Mouse (Mus musculus) lung, embryonic 16.5 days (tissue): ENCODE measurements around the gene Il6ra. TPM values are rescaled to one million over a fixed set of nuclear protein-coding genes. Genes with fewer than 3 reads are reported as not detected.
"Not testable (repeated sequence)": the region's sequence is repeated elsewhere in the genome, so short reads cannot be mapped to it uniquely, and the experiment has no call there.

ENCODE experiments used
- ATAC-seq: fragments of 200-750 bp; cut with Nextera tagmentation; 2 replicates; pipeline ENCODE4 v1.8.0; 2017; ENCODE audit warnings: low read depth, mild to moderate bottlenecking, moderate library complexity
- H3K27ac ChIP-seq: fragments of 300-500 bp; sonication (generic); 2 replicates; pipeline ENCODE4 v1.5.1; 2014; ENCODE audit warnings: mild to moderate bottlenecking, control low read depth, low read length
- H3K27me3 ChIP-seq: fragments of 300-500 bp; sonication (generic); 2 replicates; pipeline ENCODE4 v1.6.1; 2014; ENCODE audit warnings: low read depth, low read length, mixed read lengths; ENCODE audit not compliant: control insufficient read depth, insufficient read depth
- H3K36me3 ChIP-seq: fragments of 300-500 bp; sonication (generic); 2 replicates; pipeline ENCODE4 v1.6.1; 2014; ENCODE audit warnings: low read length; ENCODE audit not compliant: control insufficient read depth, insufficient read depth
- H3K4me1 ChIP-seq: fragments of 300-500 bp; sonication (generic); replicated peaks from 2 replicates; pipeline ENCODE4 v1.6.1; 2014; ENCODE audit warnings: low read length, mixed read lengths; ENCODE audit not compliant: control insufficient read depth, insufficient read depth
- H3K4me2 ChIP-seq: fragments of 300-500 bp; sonication (generic); 2 replicates; pipeline ENCODE4 v1.6.1; 2014; ENCODE audit warnings: low read depth, low read length, control low read depth
- H3K4me3 ChIP-seq: fragments of 300-500 bp; sonication (generic); 2 replicates; pipeline ENCODE4 v1.5.1; 2014; ENCODE audit warnings: mild to moderate bottlenecking, low read length, control low read depth
- H3K9ac ChIP-seq: fragments of 300-500 bp; sonication (generic); 2 replicates; pipeline ENCODE4 v1.6.1; 2014; ENCODE audit warnings: low read length, control low read depth
- H3K9me3 ChIP-seq: fragments of 300-500 bp; sonication (generic); 2 replicates; pipeline ENCODE4 v1.6.1; 2016; ENCODE audit warnings: low read length; ENCODE audit not compliant: control insufficient read depth
- WGBS: fragments of 180-500 bp; shearing (Covaris S2); extraction: QIAGEN DNeasy Blood & Tissue Kit; methylation state at CpG from one replicate; pipeline ENCODE4 v1.1.7; 2014; 5-methylcytosine and 5-hydroxymethylcytosine counted together
- polyA plus RNA-seq: library from polyadenylated mRNA; unstranded; fragments of >200 nt; fragmentation: Nextera tagmentation; extraction: Ambion mirVana; gene quantifications from 2 replicates; pipeline ENCODE4 v1.2.1, GENCODE M21; 2015

Gene Il6ra
- polyA plus RNA-seq, 1 experiment from 2014 or later = 5.2 TPM

GRCm38 (mm10) chr3:89865020-89865419, 48.0 kb downstream of the Il6ra start:
- no peaks in the 10 kb centered on the region for H3K9me3 ChIP-seq
- H3K9ac ChIP-seq = no peak overlapping the region
- WGBS = 37% methylated on average over 6 of the region's 6 CpGs
- peaks cover 20% of the 10 kb centered on the region for H3K4me1 ChIP-seq
- H3K4me2 ChIP-seq = no peak overlapping the region
- no peaks in the 10 kb centered on the region for H3K27me3 ChIP-seq
- H3K4me3 ChIP-seq = no peak overlapping the region
- H3K36me3 ChIP-seq = no peaks in the 10 kb centered on the region
- ATAC-seq = no peak
- H3K27ac ChIP-seq = no peak overlapping the region

- Histone ChIP-seq H3K27ac (no peak overlapping the region), H3K4me1 (peaks cover 20% of the 10 kb centered on the region), H3K4me2 (no peak overlapping the region), H3K27me3 (no peaks in the 10 kb centered on the region), H3K9me3 (no peaks in the 10 kb centered on the region), H3K9ac (no peak overlapping the region), H3K4me3 (no peak overlapping the region), H3K36me3 (no peaks in the 10 kb centered on the region)
- 69% methylated on average over 9 of the region's 9 CpGs for WGBS
- no peak for ATAC-seq
These were observed 49.1 kb downstream of the Il6ra start for GRCm38 (mm10) chr3:89863716-89864509.

GRCm38 (mm10) chr3:89863276-89863675, 49.7 kb downstream of the Il6ra start:
- not testable (repeated sequence) for H3K27me3 ChIP-seq, H3K36me3 ChIP-seq, H3K9ac ChIP-seq, H3K9me3 ChIP-seq, ATAC-seq, H3K27ac ChIP-seq, H3K4me3 ChIP-seq, H3K4me2 ChIP-seq
- H3K4me1 ChIP-seq = peaks cover 14% of the 10 kb centered on the region
- 76% methylated on average over 3 of the region's 3 CpGs for WGBS

GRCm38 (mm10) chr3:89862182-89862761, 50.7 kb downstream of the Il6ra start:
- no peaks in the 10 kb centered on the region for H3K9me3 ChIP-seq
- H3K36me3 ChIP-seq = no peaks in the 10 kb centered on the region
- no peak for ATAC-seq
- H3K27ac ChIP-seq = no peak overlapping the region
- H3K4me3 ChIP-seq = no peak overlapping the region
- 67% methylated on average over 8 of the region's 8 CpGs for WGBS
- H3K27me3 ChIP-seq = no peaks in the 10 kb centered on the region
- peaks cover 12% of the 10 kb centered on the region for H3K4me1 ChIP-seq
- no peak overlapping the region for H3K9ac ChIP-seq
- H3K4me2 ChIP-seq = no peak overlapping the region

GRCm38 (mm10) chr3:89861070-89861469, 51.9 kb downstream of the Il6ra start:
- 30% methylated on average over 4 of the region's 4 CpGs for WGBS
- Histone ChIP-seq H3K27ac (no peak overlapping the region), H3K9me3 (no peaks in the 10 kb centered on the region), H3K4me3 (no peak overlapping the region), H3K27me3 (no peaks in the 10 kb centered on the region), H3K9ac (peak overlapping the region; percentile 35; the same call in 1 of the 2 replicates), H3K4me1 (peaks cover 12% of the 10 kb centered on the region), H3K4me2 (no peak overlapping the region), H3K36me3 (no peaks in the 10 kb centered on the region; the same call in 1 of the 2 replicates)
- peak; percentile 76 for ATAC-seq

GRCm38 (mm10) chr3:89860343-89860742, 52.7 kb downstream of the Il6ra start:
- H3K27me3 ChIP-seq = no peaks in the 10 kb centered on the region
- no peak for ATAC-seq
- WGBS = 79% methylated on average over 3 of the region's 3 CpGs
- H3K4me2 ChIP-seq = no peak overlapping the region
- H3K27ac ChIP-seq = no peak overlapping the region
- no peak overlapping the region for H3K9ac ChIP-seq
- H3K36me3 ChIP-seq = no peaks in the 10 kb centered on the region; the same call in 1 of the 2 replicates
- peaks cover 12% of the 10 kb centered on the region for H3K4me1 ChIP-seq
- no peaks in the 10 kb centered on the region for H3K9me3 ChIP-seq
- H3K4me3 ChIP-seq = no peak overlapping the region

- WGBS = 54% methylated on average over 3 of the region's 3 CpGs
- H3K27me3 ChIP-seq = no peaks in the 10 kb centered on the region
- H3K36me3 ChIP-seq = no peaks in the 10 kb centered on the region; the same call in 1 of the 2 replicates
- H3K9me3 ChIP-seq = no peaks in the 10 kb centered on the region
- H3K27ac ChIP-seq = no peak overlapping the region
- no peak overlapping the region for H3K4me2 ChIP-seq
- no peak for ATAC-seq
- H3K4me1 ChIP-seq = peaks cover 8% of the 10 kb centered on the region
- H3K9ac ChIP-seq = no peak overlapping the region
- H3K4me3 ChIP-seq = no peak overlapping the region
These were observed 53.1 kb downstream of the Il6ra start for GRCm38 (mm10) chr3:89859936-89860335.

- no peak overlapping the region for H3K4me3 ChIP-seq
- H3K9ac ChIP-seq = no peak overlapping the region
- no peak overlapping the region for H3K4me2 ChIP-seq
- 62% methylated on average over 8 of the region's 8 CpGs for WGBS
- H3K36me3 ChIP-seq = no peaks in the 10 kb centered on the region; the same call in 1 of the 2 replicates
- no peak for ATAC-seq
- peaks cover 7% of the 10 kb centered on the region for H3K4me1 ChIP-seq
- no peaks in the 10 kb centered on the region for H3K27me3 ChIP-seq
- H3K9me3 ChIP-seq = no peaks in the 10 kb centered on the region
- H3K27ac ChIP-seq = no peak overlapping the region
These were observed 54.1 kb downstream of the Il6ra start for GRCm38 (mm10) chr3:89858888-89859287.

- Histone ChIP-seq H3K27me3 (no peaks in the 10 kb centered on the region), H3K4me3 (no peak overlapping the region), H3K4me2 (no peak overlapping the region), H3K9ac (no peak overlapping the region), H3K9me3 (no peaks in the 10 kb centered on the region), H3K27ac (no peak overlapping the region), H3K36me3 (no peaks in the 10 kb centered on the region; the same call in 1 of the 2 replicates), H3K4me1 (peaks cover 7% of the 10 kb centered on the region)
- no peak for ATAC-seq
- WGBS = 12% methylated on average over 4 of the region's 4 CpGs
These were observed 54.9 kb downstream of the Il6ra start for GRCm38 (mm10) chr3:89858123-89858522.
